In genomic region chr4:109343909-109344308, GRCm38 (mm10) we compare ENCODE assay signal across 10 mouse cellular contexts.
A peak's percentile ranks its signal among the peaks of the same experiment; 100 is the strongest.
DNase-seq lines count a peak whose midpoint lies in the region; ATAC-seq and TF ChIP-seq lines count a peak whose summit lies in the region.
"Had no signal": no experiment of that assay in that cellular context is flagged by ENCODE, and none has a peak within 500 bp of the region (broad histone marks: within the 10 kb centered on the region; RNA-seq: fewer than 3 reads in every experiment).

No protein-coding gene starts in this region.

- peak; percentile 59 for ATAC-seq in neural tube, embryonic 13.5 days (ENCODE audit: low read depth)
- ATAC-seq in megakaryocyte progenitor cell, adult 5-6 weeks (replicated peaks; ENCODE audit: poor library complexity) = no peak

- WGBS in neural tube, embryonic 13.5 days = 49% methylated on average over 5 of the region's 5 CpGs

- DNase-seq in cerebellum, adult 11-12 months = peak; percentile 26
- peak; percentile 45 for DNase-seq in layer of hippocampus, adult 9-10 months (ENCODE audit: low spot score)
- DNase-seq in thymus, postnatal 14 days = no peak
- DNase-seq in kidney, postnatal 25 days = no peak
- DNase-seq: lung, postnatal 4 days had no signal

- H3K9ac ChIP-seq in neural tube, embryonic 13.5 days = peak overlapping the region; percentile 71
- H3K9ac ChIP-seq: embryonic facial prominence, embryonic 13.5 days; stomach, embryonic 15.5 days had no signal

- H3K27ac ChIP-seq in embryonic fibroblast, embryonic 13.5 days (ENCODE audit: insufficient read depth, low read length) = no peak overlapping the region
- H3K27ac ChIP-seq in neural tube, embryonic 13.5 days (replicated peaks) = peak overlapping the region; percentile 68; the same call in 1 of the 2 replicates
- H3K27ac ChIP-seq: embryonic facial prominence, embryonic 13.5 days; stomach, embryonic 15.5 days had no signal

- 0 out of 2 replicates have a peak, but pooled peaks have one; percentile 22 for TF ChIP-seq POLR2A in embryonic fibroblast, embryonic 13.5 days (IDR thresholded peaks at IDR 0.05; ENCODE audit: low read depth, low read length)

- no peaks in the 10 kb centered on the region for H3K36me3 ChIP-seq in neural tube, embryonic 13.5 days
- H3K36me3 ChIP-seq: stomach, embryonic 15.5 days had no signal

- no peaks in the 10 kb centered on the region for H3K9me3 ChIP-seq in neural tube, embryonic 13.5 days
- H3K9me3 ChIP-seq: embryonic facial prominence, embryonic 13.5 days; stomach, embryonic 15.5 days had no signal

- no peaks in the 10 kb centered on the region for H3K27me3 ChIP-seq in neural tube, embryonic 13.5 days
- H3K27me3 ChIP-seq: embryonic facial prominence, embryonic 13.5 days; stomach, embryonic 15.5 days had no signal

- no peak for TF ChIP-seq CTCF in embryonic fibroblast, embryonic 13.5 days (IDR thresholded peaks at IDR 0.05; ENCODE audit: borderline replicate concordance, insufficient read depth, low read length)

- peak overlapping the region; percentile 56 for H3K4me2 ChIP-seq in neural tube, embryonic 13.5 days
- H3K4me2 ChIP-seq: embryonic facial prominence, embryonic 13.5 days; stomach, embryonic 15.5 days had no signal

- no peak overlapping the region for H3K4me3 ChIP-seq in embryonic fibroblast, embryonic 13.5 days (ENCODE audit: insufficient read depth, low read length)
- peak overlapping the region; percentile 46 for H3K4me3 ChIP-seq in neural tube, embryonic 13.5 days
- H3K4me3 ChIP-seq: embryonic facial prominence, embryonic 13.5 days; stomach, embryonic 15.5 days had no signal

- no peaks in the 10 kb centered on the region for H3K4me1 ChIP-seq in embryonic fibroblast, embryonic 13.5 days (ENCODE audit: control insufficient read depth, insufficient read depth, low read length)
- H3K4me1 ChIP-seq in neural tube, embryonic 13.5 days (replicated peaks) = peaks cover 21% of the 10 kb centered on the region
- H3K4me1 ChIP-seq: stomach, embryonic 15.5 days had no signal

Comparison
In these comparisons a context has a peak if more than half of its experiments do, and no peak if none do; other contexts are left out.
1. DNase-seq: peak in cerebellum, adult 11-12 months (single experiment) and layer of hippocampus, adult 9-10 months (single experiment); none in thymus, postnatal 14 days (single experiment) and kidney, postnatal 25 days (0 of 2).